Mouse (Mus musculus) heart, embryonic 12.5 days (tissue): ENCODE measurements around the gene Hoxa3. TPM values are rescaled to one million over a fixed set of nuclear protein-coding genes. Genes with fewer than 3 reads are reported as not detected.

Source experiments
- ATAC-seq: fragments of 200-750 bp; cut with Nextera tagmentation; 2 replicates; pipeline ENCODE4 v1.8.0; 2017; ENCODE audit warnings: moderate TSS enrichment, moderate library complexity; ENCODE audit not compliant: insufficient number of reproducible peaks, low FRiP score
- H3K27ac ChIP-seq: fragments of 300-500 bp; sonication (generic); 2 replicates; pipeline ENCODE4 v1.5.1; 2016; ENCODE audit warnings: mild to moderate bottlenecking, moderate library complexity; ENCODE audit not compliant: poor library complexity, severe bottlenecking
- H3K27me3 ChIP-seq: fragments of 300-500 bp; sonication (generic); replicated peaks from 2 replicates; pipeline ENCODE4 v1.6.1; 2016; ENCODE audit warnings: mild to moderate bottlenecking, moderate library complexity
- H3K36me3 ChIP-seq: fragments of 300-500 bp; sonication (generic); 2 replicates; pipeline ENCODE4 v1.6.1; 2016; ENCODE audit warnings: mild to moderate bottlenecking, moderate library complexity
- H3K4me1 ChIP-seq: fragments of 300-500 bp; sonication (generic); replicated peaks from 2 replicates; pipeline ENCODE4 v1.6.1; 2016; ENCODE audit warnings: mild to moderate bottlenecking
- H3K4me2 ChIP-seq: fragments of 300-500 bp; sonication (generic); 2 replicates; pipeline ENCODE4 v1.6.1; 2016; ENCODE audit warnings: mild to moderate bottlenecking, moderate library complexity
- H3K4me3 ChIP-seq: fragments of 300-500 bp; sonication (generic); 2 replicates; pipeline ENCODE4 v1.5.1; 2016; ENCODE audit warnings: mild to moderate bottlenecking
- H3K9ac ChIP-seq: fragments of 300-500 bp; sonication (generic); 2 replicates; pipeline ENCODE4 v1.6.1; 2016; ENCODE audit warnings: mild to moderate bottlenecking, moderate library complexity
- H3K9me3 ChIP-seq: fragments of 300-500 bp; sonication (generic); replicated peaks from 2 replicates; pipeline ENCODE4 v1.6.1; 2016; ENCODE audit warnings: mild to moderate bottlenecking, moderate library complexity
- WGBS: fragments of 180-500 bp; shearing (Covaris S2); methylation state at CpG from one replicate; pipeline ENCODE4 v1.1.7; 2016; 5-methylcytosine and 5-hydroxymethylcytosine counted together
- polyA plus RNA-seq: library from polyadenylated mRNA; unstranded; fragments of >200 nt; fragmentation: Nextera tagmentation; extraction: Ambion mirVana; gene quantifications from 2 replicates; pipeline ENCODE4 v1.2.1, GENCODE M21; 2016

The Hoxa3 gene
- polyA plus RNA-seq, 1 experiment from 2014 or later, result 0.80 TPM

DNA sequence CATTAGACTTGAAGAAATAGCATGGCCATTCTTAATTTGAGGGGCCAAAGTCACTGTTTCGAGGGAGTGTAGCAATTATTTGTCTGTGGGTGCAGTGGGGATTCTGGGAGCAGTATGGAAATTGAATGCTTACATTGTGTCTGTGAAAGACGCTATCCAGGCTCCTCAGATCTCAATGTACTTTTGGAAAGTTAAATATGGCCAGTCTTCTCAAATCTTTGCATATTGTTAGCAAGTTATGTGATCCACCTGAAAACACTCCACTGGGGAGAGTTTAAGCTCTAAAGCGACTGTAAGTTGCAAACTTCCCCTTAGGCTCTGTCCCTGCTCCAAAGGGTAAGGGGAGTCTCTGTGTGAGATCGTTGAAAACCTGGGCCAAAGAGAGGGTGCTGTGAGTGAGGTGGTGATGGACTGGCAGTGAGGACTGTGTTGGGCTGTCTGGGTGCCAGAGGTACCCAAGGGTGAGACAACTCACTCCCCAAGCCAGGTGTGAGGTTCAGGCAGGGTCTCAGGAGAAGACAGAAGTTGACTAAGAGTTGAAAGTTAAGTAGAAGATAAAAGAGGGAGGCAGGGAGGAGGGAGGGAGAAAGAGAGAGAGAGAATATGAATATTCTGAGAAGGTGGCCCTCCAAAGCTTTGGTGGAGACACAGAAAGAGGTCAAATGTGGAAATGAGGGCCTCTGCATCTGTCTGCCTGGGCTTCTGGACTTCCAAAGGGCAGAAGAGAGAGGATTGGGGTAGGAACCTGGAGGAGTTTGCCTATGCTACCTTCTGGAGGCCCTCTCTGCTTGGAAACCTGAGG lies 6.1 kb downstream of the Hoxa3 start:
- Histone ChIP-seq H3K36me3 (no peaks in the 10 kb centered on the region), H3K9me3 (no peaks in the 10 kb centered on the region), H3K4me2 (no peak overlapping the region), H3K4me3 (no peak overlapping the region), H3K4me1 (peaks cover 24% of the 10 kb centered on the region), H3K27me3 (peaks cover 97% of the 10 kb centered on the region), H3K9ac (no peak overlapping the region), H3K27ac (no peak overlapping the region)
- no peak for ATAC-seq
- WGBS, result 4% methylated on average over 4 of the region's 4 CpGs

DNA sequence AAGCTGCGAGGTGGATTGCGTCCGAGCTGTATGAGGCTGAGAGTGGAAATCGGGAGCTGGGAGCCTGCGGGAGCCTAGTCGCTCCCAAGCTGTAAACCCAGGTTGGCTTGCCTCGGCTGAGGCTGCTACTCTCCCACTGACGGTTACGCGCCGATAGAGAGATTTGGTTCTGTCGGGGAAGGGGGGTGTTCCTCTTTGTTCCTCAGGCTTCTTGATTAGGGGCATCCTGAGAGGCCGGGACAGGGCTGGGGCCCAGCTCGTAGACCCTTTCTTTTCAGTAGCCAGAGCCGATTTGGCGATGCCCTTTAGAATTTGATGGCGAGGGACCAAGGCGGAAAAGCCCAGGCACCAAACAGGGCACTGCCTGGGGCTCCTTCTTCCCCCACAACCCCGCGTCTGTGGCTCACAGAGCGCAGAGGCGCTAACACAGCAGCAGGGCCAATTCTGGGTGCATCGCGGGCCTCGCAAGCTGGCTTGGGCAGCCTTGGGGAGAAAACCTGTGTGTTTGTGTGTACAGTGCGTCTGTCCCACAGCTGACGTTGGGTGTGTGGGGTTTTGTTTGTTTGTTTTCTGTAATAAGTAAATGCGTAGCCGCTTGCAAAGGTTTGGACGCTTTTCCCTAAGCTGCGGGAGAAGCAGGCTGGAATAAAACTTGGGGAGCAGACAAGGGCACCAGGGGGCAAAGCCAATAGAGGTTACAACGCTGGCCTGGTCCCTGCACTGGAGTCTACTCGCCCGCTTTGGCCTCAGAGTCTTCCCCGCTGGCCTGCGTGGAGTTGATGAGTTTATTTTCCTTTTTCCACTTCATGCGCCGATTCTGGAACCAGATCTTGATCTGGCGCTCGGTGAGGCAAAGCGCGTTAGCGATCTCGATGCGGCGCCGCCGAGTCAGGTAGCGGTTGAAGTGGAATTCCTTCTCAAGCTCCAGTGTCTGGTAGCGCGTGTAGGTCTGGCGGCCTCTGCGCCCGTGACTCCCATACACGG lies 7.2 kb downstream of the Hoxa3 start:
- Histone ChIP-seq H3K9me3 (no peaks in the 10 kb centered on the region), H3K36me3 (no peaks in the 10 kb centered on the region), H3K9ac (no peak overlapping the region), H3K27ac (no peak overlapping the region), H3K4me3 (no peak overlapping the region), H3K4me1 (peaks cover 24% of the 10 kb centered on the region), H3K27me3 (peaks cover 96% of the 10 kb centered on the region), H3K4me2 (no peak overlapping the region)
- no peak for ATAC-seq
- WGBS, result 2% methylated on average over 55 of the region's 55 CpGs

DNA sequence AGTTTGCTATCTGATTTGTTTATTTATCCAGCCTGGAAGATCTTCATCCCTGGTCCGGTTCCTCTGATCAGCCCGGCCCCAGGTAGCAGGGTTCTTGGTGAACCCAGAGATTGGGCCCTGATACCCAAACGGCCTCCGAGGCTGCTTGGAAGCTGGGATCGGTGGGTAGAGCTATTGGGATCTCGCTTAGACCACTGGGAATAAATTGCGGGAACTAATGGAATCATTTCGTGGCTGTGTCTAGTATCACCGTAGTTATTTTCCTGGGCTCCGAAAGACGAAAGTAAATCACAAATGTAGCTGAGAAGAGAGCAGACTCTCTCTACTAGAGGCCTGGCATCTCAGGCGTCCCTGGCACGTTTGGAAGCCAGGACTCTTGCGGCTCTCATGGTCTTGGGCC lies 7.9 kb downstream of the Hoxa3 start:
- Histone ChIP-seq H3K4me3 (no peak overlapping the region), H3K4me2 (no peak overlapping the region), H3K9me3 (no peaks in the 10 kb centered on the region), H3K27me3 (peaks cover 97% of the 10 kb centered on the region), H3K27ac (no peak overlapping the region), H3K9ac (no peak overlapping the region), H3K4me1 (peaks cover 24% of the 10 kb centered on the region), H3K36me3 (no peaks in the 10 kb centered on the region)
- WGBS, result 3% methylated on average over 14 of the region's 14 CpGs
- ATAC-seq, result no peak

DNA sequence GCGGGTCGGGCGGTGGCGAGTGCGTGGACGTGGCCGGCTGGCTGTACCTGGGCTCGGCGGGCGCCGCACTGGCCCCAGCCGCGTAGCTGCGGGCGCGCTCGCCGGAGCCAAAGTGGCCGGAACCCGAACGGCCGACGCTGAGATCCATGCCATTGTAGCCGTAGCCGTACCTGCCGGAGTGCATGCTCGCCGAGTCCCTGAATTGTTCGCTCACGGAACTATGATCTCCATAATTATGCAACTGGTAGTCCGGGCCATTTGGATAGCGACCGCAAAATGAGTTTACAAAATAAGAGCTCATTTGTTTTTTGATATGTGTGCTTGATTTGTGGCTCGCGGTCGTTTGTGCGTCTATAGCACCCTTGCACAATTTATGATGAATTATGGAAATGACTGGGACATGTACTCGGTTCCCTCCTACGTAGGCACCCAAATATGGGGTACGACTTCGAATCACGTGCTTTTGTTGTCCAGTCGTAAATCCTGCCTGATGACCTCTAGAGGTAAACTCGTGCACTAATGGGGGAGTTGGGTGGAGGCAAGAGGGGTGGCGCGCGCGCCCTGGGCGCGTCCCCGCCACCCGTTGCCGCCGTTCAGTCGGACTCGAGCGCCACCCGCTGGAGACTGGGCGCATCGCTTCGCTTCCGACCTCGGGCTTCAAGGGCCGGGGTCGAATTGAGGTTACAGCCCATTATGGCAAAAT lies 8.9 kb downstream of the Hoxa3 start, which contains the start of gene Hoxa5:
Hoxa5 (minus strand) TSS at position 538 of the 703 bp plus-strand sequence.
- Histone ChIP-seq H3K36me3 (no peaks in the 10 kb centered on the region), H3K27me3 (peaks cover 98% of the 10 kb centered on the region), H3K4me2 (peak within 1 kb of the TSS; percentile 66), H3K4me1 (peaks cover 24% of the 10 kb centered on the region), H3K9me3 (no peaks in the 10 kb centered on the region), H3K9ac (peak within 1 kb of the TSS; percentile 32; the same call in 1 of the 2 replicates), H3K4me3 (peak within 1 kb of the TSS; percentile 46), H3K27ac (no peak within 1 kb of the TSS)
- WGBS, result under 1% methylated on average over 65 of the region's 65 CpGs
- ATAC-seq, result no peak

DNA sequence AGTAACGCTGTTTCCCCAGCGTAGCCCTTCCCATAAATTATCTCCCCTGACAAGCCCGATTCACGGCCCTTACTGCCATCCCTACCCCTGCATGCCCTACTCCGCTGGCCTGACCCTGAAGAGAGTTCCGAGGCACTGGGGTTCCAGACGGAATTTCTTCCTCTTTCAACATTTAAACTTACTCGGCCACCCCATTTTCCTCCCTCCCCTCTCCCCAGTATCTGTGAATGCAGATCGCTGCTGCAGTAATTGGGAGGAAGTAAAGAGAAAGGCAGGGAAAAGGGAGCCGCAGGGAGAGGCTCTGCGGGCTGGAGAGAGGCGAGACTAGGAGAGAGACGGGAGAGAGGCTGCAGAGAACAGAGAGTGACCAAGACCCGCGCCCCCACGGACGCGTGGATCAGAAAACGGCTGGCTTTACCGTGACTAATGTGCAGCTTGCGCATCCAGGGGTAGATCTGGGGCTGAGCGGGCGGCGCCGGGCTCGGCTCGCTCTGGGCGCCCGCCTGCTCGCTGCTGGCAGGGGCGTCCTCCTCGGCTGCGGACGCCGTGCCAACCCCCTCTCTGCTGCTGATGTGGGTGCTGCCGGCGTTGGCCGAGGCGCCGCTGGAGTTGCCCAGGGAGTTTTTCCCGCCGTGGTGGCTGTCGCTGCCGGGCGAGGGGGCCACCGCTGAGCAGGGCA lies 9.6 kb downstream of the Hoxa3 start:
- no peaks in the 10 kb centered on the region for H3K36me3 ChIP-seq
- peaks cover 96% of the 10 kb centered on the region for H3K27me3 ChIP-seq
- H3K27ac ChIP-seq, result no peak overlapping the region
- no peak for ATAC-seq
- under 1% methylated on average over 43 of the region's 46 CpGs for WGBS
- peak overlapping the region; percentile 32; the same call in 1 of the 2 replicates for H3K9ac ChIP-seq
- H3K4me2 ChIP-seq, result peak overlapping the region; percentile 66
- H3K9me3 ChIP-seq, result no peaks in the 10 kb centered on the region
- peaks cover 21% of the 10 kb centered on the region for H3K4me1 ChIP-seq
- H3K4me3 ChIP-seq, result peak overlapping the region; percentile 46

DNA sequence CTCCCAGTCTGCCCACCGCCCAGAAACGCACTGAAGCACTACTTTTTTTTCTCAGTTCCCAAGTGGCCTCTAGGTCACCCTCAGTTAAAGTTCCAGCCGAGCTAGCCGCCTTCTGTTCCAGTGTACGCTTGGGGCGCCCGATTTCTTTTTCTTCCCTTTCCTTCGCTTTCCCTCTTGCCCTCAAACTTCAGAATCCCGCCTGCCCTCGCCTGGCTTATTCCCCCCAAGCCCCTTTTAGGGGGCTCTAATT lies 10.1 kb downstream of the Hoxa3 start:
- no peak overlapping the region for H3K27ac ChIP-seq
- H3K27me3 ChIP-seq, result peaks cover 96% of the 10 kb centered on the region
- peaks cover 16% of the 10 kb centered on the region for H3K4me1 ChIP-seq
- under 1% methylated on average over 10 of the region's 10 CpGs for WGBS
- ATAC-seq, result no peak
- no peak overlapping the region for H3K9ac ChIP-seq
- H3K36me3 ChIP-seq, result no peaks in the 10 kb centered on the region
- H3K4me3 ChIP-seq, result peak overlapping the region; percentile 46
- peak overlapping the region; percentile 66 for H3K4me2 ChIP-seq
- no peaks in the 10 kb centered on the region for H3K9me3 ChIP-seq

DNA sequence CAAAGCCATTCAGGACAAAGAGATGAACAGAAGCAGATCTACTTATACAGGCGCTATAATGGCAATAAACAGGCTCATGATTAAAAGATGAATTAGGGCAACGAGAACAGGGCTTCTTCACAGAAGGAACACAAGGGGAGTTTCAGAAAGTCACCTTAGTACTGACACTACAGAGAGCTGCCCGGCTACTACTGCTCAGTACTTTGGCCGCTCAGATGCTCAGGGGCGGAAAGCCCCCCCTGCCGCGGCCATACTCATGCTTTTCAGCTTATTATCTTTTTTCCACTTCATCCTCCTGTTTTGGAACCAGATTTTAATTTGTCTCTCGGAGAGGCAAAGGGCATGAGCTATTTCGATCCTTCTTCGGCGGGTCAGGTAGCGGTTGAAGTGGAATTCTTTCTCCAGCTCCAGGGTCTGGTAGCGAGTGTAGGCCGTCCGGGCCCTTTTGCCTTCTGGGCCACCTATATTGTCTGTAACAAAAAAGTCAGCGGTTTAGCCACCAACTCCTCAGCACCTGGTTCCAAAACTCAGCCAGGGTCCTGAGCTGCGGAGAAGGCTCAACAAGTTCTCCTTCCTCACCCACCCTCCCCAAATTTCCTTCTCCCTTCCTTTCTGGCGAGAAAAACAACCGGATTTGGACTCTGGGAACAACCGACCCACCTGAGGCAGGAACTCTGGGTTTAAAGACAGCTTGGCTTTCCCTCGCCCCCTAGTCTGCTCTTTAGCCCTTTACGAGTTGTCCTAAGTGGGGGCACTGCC lies 10.6 kb downstream of the Hoxa3 start:
- peaks cover 96% of the 10 kb centered on the region for H3K27me3 ChIP-seq
- no peak overlapping the region for H3K9ac ChIP-seq
- H3K27ac ChIP-seq, result no peak overlapping the region
- peak overlapping the region; percentile 46; the same call in 1 of the 2 replicates for H3K4me3 ChIP-seq
- no peaks in the 10 kb centered on the region for H3K36me3 ChIP-seq
- no peak overlapping the region for H3K4me2 ChIP-seq
- H3K9me3 ChIP-seq, result no peaks in the 10 kb centered on the region
- no peak for ATAC-seq
- 3% methylated on average over 22 of the region's 22 CpGs for WGBS
- H3K4me1 ChIP-seq, result peaks cover 16% of the 10 kb centered on the region

DNA sequence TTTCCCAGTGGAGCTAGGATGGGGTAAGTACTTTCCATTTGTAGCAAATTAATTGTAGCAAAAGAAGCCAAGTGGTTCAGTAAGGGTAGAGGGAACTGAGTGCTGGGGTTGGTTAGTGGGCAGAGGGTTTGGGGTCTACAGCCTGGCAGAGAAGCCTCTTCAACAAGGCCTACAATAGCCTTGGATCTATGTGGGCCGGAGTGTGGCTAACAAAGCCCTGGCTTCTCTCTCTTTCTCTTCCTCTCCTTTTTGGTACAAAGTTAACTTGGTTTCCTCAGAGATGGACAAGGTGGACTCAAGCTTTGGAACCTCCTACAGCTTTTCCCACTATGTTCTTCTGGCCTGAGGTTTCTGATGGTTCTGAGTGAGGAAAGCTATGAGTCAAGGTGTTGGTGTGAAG lies 11.9 kb downstream of the Hoxa3 start:
- H3K36me3 ChIP-seq, result no peaks in the 10 kb centered on the region
- 29% methylated on average over 1 of the region's 1 CpGs for WGBS
- no peak overlapping the region for H3K9ac ChIP-seq
- no peak overlapping the region for H3K27ac ChIP-seq
- no peaks in the 10 kb centered on the region for H3K9me3 ChIP-seq
- H3K4me2 ChIP-seq, result no peak overlapping the region
- H3K4me3 ChIP-seq, result no peak overlapping the region
- peaks cover 16% of the 10 kb centered on the region for H3K4me1 ChIP-seq
- H3K27me3 ChIP-seq, result peaks cover 95% of the 10 kb centered on the region
- ATAC-seq, result no peak

DNA sequence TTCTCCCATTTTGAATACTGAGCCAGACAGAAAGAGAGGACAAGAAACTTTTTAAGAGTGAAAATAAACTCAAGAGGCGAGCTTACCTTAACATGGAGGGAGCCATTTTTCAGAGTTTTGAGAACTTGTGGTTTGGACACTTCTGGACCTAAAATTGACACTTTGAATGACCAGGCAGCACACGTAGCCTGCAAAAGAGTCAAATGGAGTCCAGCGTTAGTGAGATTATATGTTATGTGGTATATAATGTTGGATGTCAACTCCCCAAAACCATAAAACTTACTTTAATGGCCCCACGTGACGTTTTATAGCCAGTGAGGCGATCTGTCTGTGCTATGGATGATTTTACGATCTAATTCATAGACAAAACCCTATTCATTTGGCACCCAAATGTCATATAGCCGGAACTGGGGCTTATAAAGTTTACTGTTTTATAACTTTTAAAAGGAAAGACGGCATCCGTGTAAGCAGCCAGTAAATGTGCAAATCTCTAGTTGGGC lies 12.3 kb downstream of the Hoxa3 start:
- peaks cover 95% of the 10 kb centered on the region for H3K27me3 ChIP-seq
- no peaks in the 10 kb centered on the region for H3K9me3 ChIP-seq
- peaks cover 16% of the 10 kb centered on the region for H3K4me1 ChIP-seq
- H3K36me3 ChIP-seq, result no peaks in the 10 kb centered on the region
- H3K27ac ChIP-seq, result no peak overlapping the region
- ATAC-seq, result no peak
- no peak overlapping the region for H3K4me3 ChIP-seq
- H3K4me2 ChIP-seq, result no peak overlapping the region
- no peak overlapping the region for H3K9ac ChIP-seq
- WGBS, result 17% methylated on average over 10 of the region's 10 CpGs
